Mouse (Mus musculus) megakaryocyte progenitor cell, adult 5-6 weeks (primary cell): ENCODE measurements around the gene Cga. TPM values are rescaled to one million over a fixed set of nuclear protein-coding genes. Genes with fewer than 3 reads are reported as not detected.

Experiments
- ATAC-seq: replicated peaks from 2 replicates; pipeline ENCODE4 v1.8.0; 2016; ENCODE audit warnings: mild to moderate bottlenecking, moderate TSS enrichment, inconsistent platforms; ENCODE audit not compliant: poor library complexity
- total RNA-seq, 2 experiments: library from RNA; stranded (forward) in 1 of 2; stranded (reverse) in 1 of 2; fragments of 157-497, 149-512 nt in 1 of 2; fragments of 200-1000 nt in 1 of 2; gene quantifications; 2 replicates each; pipeline versions ENCODE4 v1.2.3 to v1.2.4; 2015 to 2017

The Cga gene
- total RNA-seq (2015) (not detected in 2 replicates), total RNA-seq (2017) (not detected in 2 replicates)

DNA sequence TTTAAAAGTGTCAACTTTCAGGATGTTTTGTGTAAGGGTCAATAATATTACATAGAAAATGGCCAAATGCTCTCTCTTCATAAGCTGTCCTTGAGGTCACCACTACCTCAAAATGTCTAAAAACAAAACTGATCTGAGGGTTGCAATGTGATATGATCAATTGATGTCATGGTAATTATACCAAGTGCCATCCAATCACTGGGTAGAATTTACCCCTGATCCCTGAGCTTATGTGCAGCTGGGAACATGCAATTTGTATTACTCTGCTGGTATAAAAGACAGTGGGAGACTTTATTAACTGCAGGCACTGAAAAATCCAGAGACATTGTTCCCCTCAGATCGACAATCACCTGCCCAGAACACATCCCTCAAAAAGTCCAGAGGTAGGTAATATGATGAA, at the start of gene Cga:
Gene Cga (plus strand): TSS at position 301 of the 400 bp plus-strand sequence.
- no peak for ATAC-seq

DNA sequence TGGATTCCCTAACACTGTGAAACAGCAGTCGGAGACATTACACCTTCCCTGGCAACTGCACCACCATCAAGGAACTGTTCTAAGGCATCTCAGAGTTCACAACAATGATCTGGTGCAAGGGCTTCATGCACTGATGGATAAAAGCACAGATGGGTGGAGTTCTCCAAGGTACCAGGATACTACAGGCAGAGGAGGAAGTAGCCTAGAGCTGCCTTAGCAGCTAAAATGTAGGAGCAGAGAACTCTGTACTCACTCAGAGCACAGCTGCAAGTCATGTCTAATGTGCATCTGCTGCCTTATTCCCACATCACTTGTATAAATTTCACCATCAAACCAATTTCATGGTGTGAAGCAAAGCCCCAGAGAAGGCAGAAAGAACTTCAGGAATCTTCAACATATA, 49.7 kb upstream of the Cga start:
- ATAC-seq, result peak; percentile 52

DNA sequence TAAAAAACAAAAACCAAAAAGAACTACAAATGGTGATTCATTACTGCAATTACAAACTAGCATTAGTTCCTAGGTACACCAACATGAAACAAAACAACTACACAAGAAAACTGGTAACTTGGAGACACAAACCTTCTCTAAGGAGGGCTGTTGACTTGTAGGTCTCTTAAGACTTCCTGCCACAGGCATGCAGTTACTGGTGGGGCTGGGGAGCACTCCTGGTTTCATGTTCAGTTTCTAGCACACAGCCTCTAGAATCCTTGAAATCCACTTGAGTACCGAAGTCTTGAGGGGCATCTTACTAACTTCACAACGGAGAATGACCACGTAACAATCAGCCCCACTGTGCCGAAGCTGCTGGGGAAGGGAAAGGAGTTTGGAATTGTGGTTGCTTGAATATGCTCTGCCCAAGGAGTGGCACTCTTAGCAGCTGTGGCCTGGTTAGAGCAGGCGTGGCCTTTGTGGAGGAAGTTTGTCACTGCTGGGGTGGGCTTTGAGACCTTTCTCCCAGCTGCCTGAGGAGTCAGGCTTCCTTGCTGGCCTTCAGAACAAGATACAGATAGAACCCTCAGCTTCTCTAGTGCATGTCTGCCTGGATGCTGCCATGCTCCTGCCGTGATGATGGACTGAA, 45.8 kb upstream of the Cga start:
- ATAC-seq, result peak; percentile 64

DNA sequence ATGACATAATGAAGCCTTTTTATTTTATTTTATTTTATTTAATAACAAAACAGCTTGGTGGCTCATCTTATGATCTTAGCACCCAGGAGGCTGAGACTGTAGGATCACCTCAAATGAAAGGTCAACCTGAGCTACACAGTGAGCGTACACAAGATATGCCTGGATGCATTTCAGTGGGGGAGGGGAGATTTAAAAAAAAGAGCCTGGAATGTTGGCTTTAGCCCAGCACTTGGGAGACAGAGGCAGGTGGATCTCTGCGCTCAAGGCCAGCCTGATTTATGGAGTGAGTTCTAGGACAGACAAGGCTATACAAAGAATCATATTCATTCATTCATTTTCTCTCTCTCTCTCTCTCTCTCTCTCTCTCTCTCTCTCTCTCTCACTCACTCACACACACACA, 43.4 kb upstream of the Cga start:
- ATAC-seq, result no peak

DNA sequence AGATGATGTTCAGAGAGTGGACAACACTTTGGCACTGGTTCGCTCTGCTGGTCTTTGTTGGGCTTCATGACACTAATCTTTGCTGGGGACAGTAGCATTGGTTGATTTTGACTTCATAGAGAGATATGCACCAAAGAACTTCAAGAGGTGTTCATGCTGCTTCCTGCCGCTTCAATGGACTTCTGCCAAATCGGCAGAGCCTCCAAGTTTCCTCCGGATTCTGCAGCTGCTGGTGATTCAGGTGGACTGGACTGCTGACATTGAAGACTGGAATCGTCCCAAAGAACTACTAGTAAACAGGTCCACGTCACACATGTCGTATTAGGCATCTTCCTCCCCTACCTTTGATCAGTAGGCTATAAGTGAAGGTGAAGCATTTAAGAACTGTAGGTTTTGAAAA, 41.5 kb upstream of the Cga start:
- ATAC-seq, result no peak

DNA sequence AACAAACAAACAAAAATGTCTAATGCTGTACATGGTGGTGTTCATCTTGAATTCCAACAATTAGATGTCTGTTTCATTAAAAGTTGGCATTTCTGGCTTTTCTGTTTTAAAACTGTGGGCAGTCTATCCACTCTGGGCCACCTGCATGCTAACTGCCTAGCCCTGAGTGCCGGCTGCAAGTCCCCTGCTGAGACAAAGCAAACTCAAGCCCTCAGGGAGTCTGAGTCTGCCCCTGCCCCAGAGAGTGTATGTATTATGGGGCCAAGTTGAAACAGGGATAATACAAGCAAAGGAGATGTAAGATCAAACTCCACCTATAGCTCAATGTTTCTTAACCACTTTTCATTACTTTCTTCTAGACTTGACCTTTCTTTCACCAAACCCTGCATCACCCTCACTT, 37.6 kb upstream of the Cga start:
- no peak for ATAC-seq

DNA sequence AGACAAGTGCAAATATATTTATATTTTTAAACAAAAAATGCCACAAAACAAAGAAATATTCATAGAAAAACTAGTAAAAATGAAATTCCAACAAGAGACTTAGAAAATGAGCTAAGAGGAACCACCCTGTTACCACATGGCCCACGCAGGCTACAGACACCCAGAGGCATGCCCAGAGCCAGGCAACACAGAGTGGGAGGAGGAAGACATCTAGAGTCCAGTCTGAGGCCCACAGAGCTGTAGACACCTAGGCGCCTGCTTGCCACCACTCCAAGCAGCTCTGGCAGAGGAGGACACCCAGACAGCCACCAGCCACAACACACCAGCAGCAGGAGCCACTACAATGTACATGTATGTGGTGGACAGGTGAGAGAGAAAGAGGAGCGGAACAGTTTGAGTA, 34.7 kb upstream of the Cga start:
- ATAC-seq, result peak; percentile 58; the same call in 1 of the 2 replicates

DNA sequence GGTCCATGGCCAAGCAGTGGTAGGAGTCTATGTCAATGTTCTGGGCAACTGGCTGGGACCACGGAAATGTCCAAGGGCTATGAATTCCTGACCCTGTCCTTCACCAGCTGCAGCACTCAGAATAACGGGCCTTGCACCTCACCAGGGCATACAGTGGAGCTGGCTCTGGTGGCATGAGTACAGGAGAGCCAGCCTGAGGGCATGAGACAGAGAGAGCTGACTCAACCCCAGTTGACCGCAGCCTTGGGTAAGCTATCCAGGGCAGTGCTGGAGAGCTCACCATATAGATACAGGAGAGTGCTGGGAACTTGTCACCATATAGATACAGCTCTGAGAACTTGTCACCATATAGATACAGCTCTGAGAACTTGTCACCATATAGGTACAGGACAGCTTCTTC, 34.2 kb upstream of the Cga start:
- ATAC-seq, result 0 out of 2 replicates have a peak, but pooled peaks have one; percentile 11

DNA sequence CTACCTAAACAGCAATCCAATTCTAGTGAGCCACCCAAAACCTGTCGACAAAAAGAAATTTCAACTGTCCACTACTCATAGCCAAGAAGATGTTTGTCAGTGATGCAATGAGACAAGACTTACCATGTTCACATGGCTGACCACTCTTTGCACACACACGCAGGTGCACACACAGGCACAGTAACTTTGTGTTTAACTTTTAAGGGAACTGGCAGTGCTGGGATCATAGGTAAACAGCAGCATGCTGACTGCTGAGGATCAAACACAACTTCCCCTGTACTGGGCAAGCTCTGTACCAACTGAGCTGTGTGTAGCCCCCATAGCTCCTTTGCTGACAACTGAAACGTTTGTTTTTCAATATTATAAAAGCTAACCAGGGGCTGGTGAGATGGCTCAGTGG, 32.1 kb upstream of the Cga start:
- no peak for ATAC-seq

DNA sequence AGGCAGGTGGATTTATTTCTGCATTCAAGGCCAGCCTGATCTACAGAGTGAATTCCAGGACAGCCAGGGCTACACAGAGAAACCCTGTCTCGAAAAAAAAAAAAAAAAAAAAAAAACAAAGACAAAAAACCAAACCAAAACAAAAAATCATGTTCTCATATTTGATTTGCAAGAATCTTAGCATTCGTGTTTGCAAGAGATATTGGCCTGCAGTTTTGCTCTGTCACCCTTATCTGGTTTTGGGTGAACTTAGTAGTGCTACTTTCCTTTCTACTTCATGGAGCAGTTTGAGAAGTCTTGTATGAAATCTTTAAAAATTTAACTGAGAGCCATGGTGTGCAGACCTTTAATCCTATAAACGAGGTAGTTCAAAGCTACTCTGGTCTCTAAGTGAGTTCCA, 23.8 kb upstream of the Cga start:
- no peak for ATAC-seq

DNA sequence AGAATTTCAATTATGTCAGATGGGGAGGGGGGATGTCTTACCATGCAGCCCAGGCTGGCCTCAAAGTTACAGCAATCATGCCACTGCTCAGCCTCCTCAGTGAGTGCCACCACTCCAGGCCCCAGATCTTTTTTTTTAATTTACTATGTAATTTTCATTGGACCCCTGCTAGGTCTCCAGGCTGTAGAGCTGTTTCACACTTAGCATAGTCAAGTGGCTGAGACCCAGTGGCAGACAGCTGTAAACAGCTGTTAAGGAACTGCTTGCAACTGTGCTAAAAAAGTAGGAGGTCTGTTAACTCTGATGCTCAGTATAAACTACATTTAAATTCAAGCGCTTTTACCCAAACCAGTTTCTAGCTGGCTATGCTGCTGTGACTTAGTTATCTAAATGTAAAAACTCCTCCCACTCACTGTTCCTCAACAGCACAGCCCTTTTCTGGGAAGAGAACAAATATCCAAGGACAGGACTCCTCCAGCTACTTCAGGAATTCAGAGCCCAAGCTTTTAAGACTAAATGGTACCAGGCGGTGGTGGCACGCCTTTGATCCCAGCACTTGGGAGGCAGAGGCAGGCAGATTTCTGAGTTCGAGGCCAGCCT, 20.6 kb upstream of the Cga start:
- no peak for ATAC-seq

DNA sequence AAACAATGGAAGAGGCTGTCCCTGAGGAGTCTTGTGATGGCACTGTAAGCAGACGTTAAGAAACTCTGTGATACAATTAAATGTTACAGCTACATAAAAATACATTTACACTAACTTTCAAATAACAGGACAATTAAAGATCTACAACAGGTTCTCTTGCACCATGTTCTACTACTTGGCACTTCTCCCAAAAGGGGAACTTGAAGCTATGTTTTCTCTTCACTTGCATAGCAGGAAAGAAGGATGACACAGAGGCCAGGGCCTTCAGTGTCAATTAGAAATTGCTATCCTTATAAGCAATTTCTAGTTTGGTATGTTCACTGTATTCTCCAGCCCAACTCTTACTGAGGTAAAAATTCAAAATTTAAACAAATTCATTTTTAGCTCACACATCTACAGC, 19.3 kb upstream of the Cga start:
- peak; percentile 37; the same call in 1 of the 2 replicates for ATAC-seq

DNA sequence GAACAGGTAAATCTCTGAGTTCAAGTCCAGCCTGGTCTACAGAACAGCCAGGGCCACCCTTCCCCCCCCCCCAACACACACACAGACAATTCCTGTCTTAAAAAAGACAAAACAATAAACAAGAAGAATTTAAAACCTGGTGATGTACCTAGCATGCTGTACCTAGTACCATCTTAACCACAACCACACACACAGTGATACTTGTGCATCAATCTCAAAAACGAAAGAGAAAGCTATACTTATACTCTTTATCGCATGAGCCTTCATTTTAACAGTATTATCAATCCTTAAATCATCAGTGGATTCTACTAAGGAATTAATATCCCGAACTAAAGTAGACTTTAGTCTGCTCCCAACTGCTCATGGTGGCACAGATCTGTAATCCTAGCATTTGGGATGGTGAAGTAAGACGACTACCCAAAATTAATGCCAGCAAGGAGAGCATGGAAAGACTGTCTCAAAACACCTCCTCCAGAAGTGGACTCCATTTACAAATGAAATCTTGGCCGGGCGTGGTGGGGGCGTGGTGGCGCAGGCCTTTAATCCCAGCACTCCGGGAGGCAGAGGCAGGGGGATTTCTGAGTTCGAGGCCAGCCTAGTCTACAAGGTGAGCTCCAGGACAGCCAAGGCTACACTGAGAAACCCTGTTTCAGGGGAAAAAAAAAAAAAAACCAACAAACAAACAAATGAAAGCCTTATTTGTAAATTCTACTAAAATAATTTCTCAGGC, 12.5 kb upstream of the Cga start:
- ATAC-seq, result no peak

DNA sequence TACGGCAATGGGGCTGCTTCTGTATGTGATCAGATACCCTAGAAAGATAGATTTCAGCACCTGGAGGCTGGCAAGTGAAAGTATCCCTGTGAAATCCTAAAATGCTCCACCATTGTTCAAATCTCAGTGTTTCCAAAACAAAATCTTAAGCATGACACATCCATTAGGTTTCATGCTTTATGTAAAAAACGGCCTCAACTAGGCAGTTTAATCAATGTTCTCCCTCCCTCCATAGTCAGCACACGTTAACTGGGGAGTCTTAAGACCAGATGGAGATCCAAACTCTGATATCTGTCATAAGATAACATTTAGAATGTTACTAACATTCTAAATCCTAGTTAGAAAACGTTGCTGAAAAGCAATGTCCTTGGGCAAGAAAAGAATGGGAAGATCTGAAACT, 11.7 kb upstream of the Cga start:
- ATAC-seq, result no peak

DNA sequence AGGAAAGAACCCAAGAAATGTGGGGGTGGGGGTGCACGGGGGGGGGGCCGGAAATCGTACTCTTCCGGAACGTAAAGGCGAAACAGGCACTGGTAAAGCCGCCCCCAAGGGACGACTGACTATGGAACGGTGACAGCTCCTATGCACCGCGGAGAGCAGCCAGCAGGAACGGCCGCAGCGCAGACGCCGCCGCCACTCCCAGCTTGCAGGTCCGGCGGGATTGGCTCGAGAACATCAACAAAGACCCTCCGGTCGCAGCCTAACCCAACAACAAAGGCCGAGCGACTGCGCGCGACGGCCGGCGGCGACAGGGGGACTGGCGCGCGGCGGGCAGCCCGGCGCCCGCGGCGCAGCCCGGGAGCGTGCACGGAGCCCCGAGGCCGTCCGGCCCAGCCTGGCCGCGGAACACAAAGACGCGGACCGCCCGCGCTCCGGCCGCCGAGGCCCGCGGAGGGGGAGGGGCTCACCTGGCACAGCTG, 11.2 kb upstream of the Cga start:
- peak; percentile 14 for ATAC-seq

DNA sequence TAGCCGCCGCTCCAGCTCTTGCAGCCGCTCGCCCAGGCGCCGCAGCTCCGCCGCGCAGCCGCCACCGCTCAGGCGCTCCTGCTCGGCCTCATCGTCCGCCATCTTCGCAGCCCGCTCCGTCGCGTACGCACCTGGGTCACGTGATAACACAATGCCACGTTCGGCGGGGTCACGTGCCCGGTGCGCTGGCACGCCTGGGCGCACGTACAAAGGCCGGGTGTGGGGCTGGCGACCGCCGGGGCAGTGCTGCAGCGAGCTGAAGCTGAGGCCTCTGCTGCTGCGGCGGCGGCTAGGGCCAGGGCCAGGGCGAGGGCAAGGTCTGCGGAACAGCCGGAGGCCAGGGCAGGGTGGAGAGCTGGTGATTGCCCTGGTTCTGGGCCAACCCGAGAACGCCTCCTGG, 10.8 kb upstream of the Cga start, which contains the start of gene Zfp292:
Gene Zfp292 (minus strand): TSS at position 143 of the 400 bp plus-strand sequence.
- ATAC-seq, result peak; percentile 71

DNA sequence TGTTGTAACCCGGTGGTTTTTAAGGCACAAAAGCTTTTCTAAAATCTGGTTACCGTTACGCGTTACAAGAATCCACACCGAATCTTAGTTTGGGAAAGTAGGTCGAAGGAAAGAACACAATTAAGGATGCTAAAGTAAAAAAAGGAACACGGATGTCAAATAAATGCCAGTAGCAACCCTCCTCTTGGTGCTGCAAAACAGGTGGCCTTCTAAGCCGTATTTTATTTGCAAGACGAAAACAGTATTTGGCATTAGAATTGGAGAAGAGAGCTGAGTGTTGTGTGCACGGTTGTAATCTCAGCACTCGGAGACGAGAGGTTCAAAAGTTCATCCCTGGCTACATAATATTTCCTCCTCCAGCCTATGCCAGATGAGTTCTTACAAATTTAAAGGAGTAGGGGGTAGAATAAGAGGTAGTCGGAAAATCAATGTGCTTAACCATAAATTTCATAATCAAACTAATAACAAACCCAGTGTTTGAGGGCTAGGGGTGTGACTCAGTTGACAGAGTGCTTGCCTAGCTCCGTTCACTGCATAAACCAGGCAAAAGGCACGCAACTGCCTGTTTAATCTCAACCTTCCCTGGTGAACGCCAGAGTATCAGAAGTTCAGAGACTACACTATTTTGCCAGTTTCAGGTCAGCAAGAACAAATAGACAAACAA, 10.1 kb upstream of the Cga start:
- ATAC-seq, result no peak

DNA sequence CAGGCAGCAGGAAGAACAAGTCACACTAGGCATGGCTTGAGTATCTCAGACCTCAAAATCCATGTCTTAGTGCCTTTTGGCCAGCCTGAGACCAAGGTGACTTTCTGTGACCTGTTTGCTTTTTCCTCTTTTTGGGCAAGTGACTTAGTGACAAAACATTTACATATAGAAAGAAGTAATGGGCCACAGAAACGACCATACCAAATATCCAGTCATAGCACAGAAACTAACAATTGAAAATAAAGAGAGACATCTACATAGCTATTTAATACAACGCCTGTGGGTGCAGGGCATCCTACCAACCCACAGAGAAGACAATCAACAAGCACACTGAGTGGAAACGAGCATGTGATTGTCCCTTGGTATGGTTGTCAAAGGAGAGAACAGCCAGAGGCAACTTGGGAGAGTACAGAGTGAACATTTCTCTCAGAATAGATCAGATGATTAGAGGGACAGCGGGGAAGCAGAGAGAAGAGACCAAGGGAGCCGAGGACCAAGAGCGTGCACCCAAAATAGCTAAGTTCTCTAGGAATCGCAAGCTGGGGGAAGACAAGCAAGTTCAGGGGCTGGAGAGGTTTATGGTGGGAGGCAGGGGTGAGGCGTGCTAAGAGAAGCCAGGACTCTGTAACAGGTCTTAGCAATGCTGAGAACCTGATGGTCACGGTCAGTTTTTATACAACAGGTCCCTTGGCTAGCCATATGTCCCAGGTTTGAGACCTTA, 7.8 kb upstream of the Cga start:
- no peak for ATAC-seq

DNA sequence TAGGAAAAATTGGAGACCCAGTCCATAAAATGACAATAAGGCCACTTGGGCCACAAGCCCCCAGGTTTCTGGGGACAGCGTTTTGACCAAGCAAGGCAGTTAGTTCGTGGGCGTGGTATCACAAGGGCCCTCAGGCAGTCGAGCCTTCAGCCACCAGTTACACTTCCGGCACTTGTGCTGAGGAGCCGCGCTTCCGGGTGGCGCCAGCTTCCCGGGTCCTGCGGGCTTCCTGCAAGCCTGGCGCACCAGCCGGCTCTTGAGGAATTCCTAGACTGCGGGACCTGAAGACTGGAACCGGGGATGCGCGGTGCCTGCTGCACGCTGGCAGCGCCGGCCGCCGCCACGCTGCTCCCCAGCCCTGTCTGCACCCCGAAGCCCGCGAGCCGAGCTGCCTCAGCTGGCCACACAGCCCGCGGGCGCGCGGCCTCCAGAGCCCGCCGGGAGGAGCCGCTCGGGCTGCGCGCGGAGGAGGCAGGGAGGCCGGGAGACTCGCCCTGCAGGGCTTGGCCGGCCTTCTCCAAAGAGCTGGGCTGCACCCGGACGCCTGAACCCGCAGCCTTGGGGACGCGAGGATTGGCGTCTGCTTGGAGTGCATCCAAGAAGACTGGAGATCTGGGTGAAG, 7.0 kb upstream of the Cga start:
- peak; percentile 76 for ATAC-seq

DNA sequence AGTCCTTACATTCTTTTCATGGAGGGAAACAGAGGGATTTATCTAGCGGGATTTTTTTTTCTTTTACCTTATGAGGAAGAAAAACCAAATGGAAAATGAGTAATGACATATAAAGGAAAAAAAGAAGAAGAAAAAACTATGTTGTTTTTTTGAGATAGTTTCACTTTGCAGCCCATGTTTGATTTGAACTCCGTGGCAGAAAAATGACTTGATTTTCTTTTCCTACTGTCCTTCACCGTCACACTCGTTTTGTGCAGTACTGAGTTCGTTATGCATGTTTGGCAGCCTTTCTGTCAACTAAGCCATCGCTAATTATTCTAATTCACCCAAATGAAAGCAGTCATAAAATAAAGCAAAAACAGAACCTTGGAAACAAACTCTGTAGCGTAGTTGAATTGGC, 6.3 kb upstream of the Cga start:
- ATAC-seq, result no peak
